Mouse (Mus musculus) left cerebral cortex, postnatal 14 days (tissue): ENCODE results near the gene Rcan3. TPM values are rescaled to one million over a fixed set of nuclear protein-coding genes. Genes with fewer than 3 reads are reported as not detected.

Experiments
- DNase-seq, 2 experiments: peaks; one replicate each; pipeline ENCODE4 v3.0.0; 2021 to 2022; ENCODE audit warnings: low spot score in 2 of 2, mixed read lengths in 1 of 2
- intact Hi-C: fragments of 180-260 bp; cut with DNase I; formaldehyde crosslinking; loops from one replicate; pipeline ENCODE4 v1.15.1; 2025
- long read RNA-seq, 2 experiments: library from polyadenylated mRNA; stranded (forward); transcript quantifications; one replicate each; pipeline ENCODE4 v2.0.0; 2021
- total RNA-seq, 2 experiments: library from RNA; stranded (reverse); gene quantifications; 2 replicates each; pipeline ENCODE4 v1.2.3; 2021

Rcan3 gene
- 10 to 100 TPM; 34.7 to 36.8 TPM for total RNA-seq
- long read RNA-seq, experiment 1, full-length matches to known transcripts: 9 of 23 reads
- long read RNA-seq, experiment 1, partial matches to known transcripts: 1 of 23 reads
- long read RNA-seq, experiment 1, other reads (novel, unspliced or antisense): 13 of 23 reads
- long read RNA-seq, experiment 2, full-length matches to known transcripts: 7 of 27 reads
- long read RNA-seq, experiment 2, partial matches to known transcripts: 8 of 27 reads
- long read RNA-seq, experiment 2, other reads (novel, unspliced or antisense): 12 of 27 reads

DNA sequence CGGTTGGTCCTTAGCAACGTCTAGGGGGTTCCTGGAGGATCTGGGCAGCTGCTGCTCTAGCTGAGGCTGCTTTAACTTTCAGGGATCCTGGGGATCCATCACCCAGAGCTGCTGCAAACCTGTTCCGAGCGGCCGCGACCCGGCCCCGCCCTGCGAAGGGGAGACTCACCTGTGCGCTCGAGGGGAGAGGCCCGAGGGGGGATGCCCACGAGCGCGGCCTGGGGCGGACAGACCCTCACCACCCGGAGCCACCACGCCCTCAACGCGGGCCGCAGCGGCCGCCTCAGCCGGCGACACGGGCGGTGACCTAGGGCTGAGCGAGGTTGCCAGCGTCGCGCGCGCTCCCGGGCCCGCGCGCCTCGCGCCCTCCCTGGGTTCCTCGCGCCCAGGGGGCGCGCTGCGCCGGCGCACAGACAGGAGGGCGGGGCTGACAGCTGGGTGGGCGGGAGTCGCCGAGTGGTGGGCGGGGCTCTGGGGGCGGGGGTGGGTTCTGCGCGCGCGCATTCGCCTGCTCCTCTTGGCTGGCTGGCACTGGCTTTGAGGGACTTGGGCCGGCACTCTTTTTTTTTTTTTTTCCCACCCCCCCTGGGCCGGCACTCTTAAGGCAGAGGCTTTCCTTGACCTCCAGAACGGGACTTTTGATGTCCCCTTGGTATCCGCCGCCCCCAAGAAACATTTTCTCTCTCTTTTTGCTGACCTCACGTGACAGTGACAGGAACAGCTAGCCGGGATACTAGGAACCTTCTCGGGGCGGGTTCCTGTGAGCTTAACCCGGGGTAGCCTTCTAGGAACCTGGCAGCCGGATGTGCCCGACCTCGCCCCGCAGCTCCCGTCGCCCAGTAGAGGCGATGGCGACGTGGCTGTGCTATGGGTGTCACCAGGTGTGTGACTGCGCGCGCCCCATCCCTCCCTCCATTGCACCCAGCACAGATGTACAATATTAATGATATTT lies at the start of gene Rcan3:
Gene Rcan3, minus strand, starts transcription at position 411 of the 952 bp plus-strand sequence.
- DNase-seq: peak; percentile 44 to 61
- intact Hi-C loops: no loop called here

DNA sequence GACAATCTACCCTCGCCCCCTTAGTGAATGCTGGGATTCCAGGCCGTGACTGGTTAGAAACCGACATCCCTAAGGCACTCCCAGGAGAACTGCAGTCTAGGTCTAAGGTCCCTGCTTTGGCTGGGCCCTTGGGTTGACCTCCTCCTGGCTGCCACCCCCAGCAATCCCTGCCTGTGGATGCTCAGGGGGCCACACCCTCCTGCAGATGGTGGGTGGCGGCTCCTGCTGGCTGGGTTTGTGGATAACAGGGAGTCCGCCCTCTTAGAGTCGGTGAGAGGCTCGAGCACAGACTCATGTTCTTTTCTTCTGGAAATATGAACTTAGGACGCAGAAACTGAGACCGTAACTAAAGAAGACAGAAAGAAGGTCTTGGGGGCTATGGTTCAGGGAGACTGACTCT lies 46.7 kb upstream of the Rcan3 start:
- DNase-seq: no peak
- intact Hi-C loops: no loop called here

DNA sequence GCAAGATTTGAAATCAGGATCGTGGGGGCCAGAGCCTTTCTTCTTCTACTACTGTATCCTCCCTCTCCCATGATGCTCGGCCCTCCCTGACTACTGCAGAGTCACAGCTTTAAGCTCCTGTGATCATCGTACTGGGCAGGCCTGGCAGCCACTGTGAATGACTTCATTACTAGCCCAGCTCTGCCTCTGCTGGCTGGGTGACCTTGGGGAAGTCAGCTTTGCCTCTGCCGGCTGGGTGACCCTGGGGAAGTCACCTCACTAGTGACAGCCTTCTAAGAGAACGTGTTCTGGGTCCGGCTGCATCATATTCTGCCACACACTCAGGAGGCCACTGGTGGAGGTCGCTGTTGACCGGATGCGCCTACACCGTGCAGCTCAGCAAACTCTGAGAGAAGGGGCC lies 44.2 kb upstream of the Rcan3 start:
- intact Hi-C loops: no loop called here
- DNase-seq: no peak

DNA sequence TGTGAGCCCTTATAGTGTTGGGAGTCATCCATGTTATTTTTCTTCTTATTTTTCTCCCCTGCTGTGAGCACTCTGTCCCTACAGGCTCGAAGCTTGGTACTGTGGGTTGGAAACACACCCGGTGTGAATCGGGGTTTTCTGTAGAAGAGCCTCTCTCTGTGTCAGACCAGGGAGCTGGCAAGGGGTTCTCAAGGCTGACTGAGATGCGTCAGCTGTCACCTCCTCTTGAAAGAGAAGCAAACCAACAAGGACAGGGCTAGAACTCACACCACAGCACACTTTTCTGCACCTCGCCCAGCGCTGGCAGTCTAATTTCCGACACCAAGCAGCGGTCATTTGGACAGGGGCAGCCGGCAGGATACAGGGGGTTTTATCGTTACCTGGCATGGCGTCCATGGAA lies 29.8 kb upstream of the Rcan3 start:
- DNase-seq: no peak
- intact Hi-C loops: no loop called here

DNA sequence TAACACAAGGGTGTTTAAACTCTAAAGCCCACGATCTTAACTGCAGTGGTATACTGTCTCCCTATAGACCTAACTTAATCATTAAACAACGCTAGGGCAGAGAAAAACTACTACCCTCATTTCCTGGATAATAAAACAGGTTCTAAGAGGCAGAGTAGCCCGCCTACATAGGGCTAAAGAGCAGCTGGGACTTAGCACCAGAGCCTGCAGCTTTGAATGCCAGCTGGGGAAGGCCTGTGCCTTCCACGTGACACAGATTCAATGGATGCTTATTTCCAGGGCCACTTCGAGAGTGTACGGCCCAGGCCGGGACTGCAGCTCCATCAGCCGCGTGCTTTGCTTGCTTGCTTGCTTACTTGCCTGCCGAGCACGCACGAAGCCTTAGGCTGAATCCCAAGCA lies 19.9 kb upstream of the Rcan3 start:
- intact Hi-C loops: no loop called here
- no peak for DNase-seq

DNA sequence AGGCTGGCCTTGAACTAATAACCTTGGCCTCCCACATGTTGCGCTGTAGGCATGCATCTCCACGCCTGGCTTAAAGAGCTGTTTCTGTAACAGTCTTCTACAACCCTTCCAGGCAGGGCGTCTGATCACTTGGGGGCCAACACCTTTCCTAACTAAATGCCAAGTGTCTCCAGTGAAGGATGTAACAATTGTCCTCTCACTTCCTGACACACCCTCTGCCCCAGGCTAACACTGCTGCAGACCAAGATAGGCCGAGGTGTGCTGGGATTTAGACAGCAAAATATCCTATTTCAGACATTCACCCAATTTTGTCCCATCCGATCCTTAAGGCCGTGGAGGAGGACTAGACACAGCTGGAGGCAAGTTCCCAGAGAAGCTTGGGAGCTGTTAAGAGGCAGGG lies 19.5 kb upstream of the Rcan3 start:
- DNase-seq: no peak
- intact Hi-C loops: no loop called here

DNA sequence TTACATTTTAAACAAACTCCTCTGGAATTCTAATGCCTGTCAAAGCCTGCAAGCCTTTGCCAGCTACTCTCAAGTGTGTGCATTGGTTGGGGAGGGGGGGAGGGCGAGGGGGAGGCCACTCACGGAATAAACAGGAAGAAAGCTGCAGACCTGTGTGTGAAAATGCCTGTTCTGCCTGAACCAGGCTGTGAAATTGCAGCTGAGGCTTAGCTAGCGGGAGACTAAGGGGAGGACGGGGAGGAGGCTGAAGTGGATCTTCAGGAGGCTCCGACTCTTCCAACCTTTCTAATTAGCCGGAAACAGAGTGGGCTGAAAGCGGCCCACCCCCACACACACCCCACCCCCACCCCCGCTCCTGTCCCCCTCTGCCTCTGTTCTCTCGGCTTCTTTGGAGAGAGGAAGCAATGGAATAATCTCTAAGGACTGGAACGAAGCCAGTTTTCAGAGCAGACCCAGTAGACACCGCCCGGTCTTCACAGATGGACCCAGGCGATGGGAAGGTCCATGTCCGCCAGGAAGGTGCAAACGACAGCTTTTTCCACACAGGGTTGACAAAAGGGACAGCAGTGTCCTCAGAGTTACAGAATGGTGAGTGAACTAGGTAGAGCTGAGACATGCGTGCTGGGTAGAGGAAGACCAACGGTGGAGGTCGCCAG lies 17.8 kb upstream of the Rcan3 start:
- no peak for DNase-seq
- intact Hi-C loops: no loop called here

DNA sequence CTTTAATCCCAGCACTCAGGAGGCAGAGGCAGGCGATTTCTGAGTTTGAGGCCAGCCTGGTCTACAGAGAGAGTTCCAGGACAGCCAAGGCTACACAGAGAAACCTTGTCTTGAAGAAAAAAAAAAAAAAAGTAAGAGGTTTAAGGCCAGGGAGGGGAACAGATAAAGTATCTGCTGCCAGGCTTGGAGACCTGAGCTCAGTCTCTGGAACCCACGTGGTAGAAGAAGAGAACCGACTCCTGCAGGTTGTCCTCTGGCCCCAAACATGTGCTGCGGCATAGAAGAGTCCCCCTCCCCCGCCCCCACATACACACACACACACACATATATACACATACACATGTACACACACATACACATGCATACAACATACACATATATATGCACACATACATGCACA lies 8.8 kb upstream of the Rcan3 start:
- intact Hi-C loops: no loop called here
- DNase-seq: no peak

DNA sequence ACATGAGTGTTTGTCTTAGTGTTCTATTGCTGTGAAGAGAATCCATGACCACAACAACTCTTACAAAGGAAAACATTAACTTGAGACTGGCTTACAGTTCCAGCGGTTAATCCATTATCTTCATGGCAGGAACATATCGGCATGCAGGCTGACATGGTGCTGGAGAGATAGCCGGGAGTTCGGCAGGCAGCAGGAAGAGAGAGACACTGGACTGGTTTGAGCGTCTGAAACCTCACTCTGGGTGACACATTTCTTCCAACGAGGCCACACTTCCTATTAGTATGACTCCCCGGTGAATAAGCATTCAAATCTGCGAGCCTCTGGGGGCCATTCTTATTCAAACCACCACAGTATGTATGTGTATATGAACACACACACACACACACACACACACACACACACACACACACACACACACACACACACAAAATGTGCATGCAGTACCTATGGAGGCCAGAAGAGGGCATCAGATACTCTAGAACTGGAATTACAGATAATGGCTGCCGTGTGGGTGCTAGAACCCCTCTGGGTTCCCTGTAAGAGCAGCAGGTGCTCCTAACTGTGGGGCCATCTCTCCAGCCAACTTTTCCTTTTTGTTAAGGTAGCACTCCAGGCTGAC lies 6.4 kb upstream of the Rcan3 start:
- intact Hi-C loops: no loop called here
- peak in 1 of 2 experiments; percentile 55 for DNase-seq

DNA sequence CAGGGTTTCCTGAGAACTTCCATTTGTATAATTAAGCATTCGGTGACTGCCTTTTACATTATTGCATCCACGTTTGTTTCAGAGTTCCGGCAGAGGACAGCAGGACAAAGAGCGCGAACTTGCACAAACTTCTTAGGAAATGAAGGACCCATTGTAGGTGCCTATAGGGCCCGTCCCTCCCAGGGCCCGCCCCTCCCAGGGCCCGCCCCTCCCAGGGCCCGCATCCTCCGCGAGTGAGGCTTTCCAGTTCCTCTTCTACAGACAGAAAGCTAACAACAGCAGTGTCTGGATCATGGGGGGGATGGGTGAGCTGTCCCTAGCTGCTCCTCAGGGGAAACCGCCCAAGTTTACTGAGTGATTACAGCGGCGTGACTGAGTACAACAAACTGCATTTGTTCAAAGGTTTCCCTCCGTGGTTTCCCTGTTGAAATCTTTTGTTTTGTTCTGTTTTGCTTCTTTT lies 5.6 kb upstream of the Rcan3 start:
- DNase-seq: peak in 1 of 2 experiments; percentile 28
- intact Hi-C loops: no loop called here

DNA sequence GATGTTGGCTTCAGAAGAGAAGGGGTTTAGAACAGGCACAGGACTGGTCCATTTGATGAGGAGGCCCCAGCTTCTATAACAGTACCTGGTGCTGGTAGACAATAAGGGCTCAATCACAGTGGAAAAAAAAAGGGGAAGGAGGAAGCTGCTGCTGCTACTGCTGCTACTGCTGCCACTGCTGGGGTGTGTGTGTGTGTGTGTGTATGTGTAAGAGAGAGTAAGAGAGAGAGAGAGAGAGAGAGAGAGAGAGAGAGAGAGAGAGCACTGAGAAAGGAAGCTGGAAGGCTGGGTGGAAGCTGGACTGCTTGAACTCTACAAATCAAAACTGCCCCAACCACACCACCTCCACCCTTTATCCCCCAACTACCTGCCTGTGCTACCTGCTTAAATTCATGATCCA lies 4.3 kb upstream of the Rcan3 start:
- intact Hi-C loops: no loop called here
- no peak for DNase-seq

DNA sequence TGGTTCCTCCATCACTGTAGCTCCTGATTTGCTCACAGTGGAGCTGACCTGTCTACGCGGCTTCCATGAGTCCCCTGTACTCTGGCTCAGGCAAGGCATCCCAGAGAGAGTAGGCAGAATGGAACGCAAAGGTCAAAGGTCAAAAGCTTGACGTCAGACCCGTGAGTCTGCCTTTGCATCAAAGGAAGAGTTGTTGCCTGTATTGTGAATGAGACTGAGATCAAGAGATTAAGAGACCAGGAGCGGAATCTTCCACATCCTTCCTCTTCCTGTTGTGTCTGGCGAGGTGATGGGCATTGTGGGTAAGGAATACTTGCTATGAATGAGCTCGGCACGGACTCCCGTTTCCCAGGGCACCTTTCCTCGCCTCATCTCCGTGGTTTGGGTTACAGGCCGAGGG lies 2.6 kb upstream of the Rcan3 start:
- intact Hi-C loops: no loop called here
- no peak for DNase-seq

DNA sequence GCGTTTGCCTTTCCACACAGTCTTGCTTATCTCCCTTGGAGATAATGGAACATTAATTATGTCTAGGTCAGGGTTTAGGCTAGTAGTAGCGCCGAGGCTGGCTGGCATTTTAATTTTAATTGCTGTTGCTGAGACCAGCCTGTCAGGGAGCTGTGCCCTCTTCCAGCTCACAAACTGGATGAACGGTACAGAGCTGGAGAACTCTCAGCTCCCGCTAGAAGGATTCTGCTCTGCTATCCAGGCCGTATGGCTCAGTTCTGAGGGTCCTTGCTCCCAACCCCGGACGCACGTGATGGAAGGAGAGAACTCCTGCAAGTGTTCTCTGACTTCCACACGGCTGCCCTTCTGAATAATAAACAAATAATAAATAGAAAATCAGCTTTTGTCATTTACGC lies 739 bp upstream of the Rcan3 start:
- intact Hi-C loops: no loop called here
- DNase-seq: no peak

DNA sequence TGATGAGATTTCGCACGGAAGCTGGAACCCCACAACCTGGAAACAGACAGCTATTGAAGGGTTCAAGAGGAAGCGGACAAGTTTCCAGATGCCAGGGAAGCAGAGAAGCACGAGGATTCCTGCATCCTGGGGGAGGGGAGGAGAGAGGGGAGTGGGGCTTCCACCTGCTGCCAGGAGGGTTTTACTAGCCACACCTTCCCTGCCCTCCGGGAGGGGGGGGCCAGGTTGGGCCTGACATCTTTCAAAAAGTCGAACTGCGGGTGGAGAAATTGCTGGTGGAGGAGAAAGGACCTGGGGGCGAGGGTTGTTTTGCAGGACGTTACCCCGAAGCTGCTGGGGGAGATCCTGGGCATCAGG lies 589 bp downstream of the Rcan3 start:
- DNase-seq: no peak
- intact Hi-C loops: no loop called here

DNA sequence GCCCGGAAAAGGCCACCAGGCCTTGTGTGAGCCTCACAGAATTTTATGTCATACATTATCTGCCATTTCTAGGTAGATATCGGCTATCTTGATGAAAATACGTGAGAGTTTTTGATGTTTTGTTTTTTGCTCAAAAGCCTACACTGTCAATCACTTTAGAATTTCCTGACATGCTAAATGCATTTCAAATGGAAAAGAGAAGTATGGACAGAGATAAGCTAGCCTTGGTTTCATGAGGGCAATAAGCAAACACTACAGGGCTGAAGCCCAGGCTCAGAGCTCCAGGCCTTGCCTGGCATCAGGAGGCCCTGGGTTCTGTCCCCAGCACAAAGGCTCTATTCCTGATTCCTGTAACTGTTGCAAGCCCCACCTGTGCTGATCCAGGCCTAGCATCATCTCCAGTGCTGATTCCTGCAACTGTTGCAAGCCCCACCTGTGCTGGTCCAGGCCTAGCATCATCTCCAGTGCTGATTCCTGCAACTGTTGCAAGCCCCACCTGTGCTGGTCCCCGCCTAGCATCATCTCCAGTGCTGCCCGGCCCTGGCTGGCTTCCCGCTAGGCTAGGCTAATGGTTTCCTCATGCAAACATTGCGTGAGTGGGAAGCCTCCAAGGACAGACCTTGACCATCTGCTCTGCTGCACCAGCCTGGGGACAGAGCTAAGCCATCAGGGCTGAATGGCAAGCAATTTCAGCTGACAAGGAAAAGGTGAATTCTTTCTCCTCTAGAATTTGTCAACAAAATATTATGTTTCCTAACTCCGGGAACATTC lies 3.5 kb downstream of the Rcan3 start:
- intact Hi-C loops: no loop called here
- no peak for DNase-seq

DNA sequence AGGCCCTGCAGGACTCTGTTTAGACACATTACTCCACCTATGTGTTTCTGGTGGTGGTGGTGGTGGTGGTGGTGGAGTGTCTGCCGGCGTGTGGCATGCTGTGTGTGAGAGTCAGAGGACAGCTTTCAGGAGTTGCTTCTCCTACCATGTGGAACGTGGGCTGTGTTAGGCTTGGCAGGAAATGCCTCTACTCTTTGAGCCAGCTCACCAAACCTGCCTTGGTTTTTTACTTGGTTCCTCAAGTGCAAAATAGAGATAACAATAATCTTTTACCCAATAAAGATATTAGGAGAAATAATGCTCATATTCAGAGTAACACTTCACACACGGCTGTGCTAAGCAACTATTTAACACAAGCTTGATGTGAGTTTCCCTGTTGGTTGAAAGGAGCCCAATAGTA lies 4.3 kb downstream of the Rcan3 start:
- intact Hi-C loops: no loop called here
- DNase-seq: no peak

DNA sequence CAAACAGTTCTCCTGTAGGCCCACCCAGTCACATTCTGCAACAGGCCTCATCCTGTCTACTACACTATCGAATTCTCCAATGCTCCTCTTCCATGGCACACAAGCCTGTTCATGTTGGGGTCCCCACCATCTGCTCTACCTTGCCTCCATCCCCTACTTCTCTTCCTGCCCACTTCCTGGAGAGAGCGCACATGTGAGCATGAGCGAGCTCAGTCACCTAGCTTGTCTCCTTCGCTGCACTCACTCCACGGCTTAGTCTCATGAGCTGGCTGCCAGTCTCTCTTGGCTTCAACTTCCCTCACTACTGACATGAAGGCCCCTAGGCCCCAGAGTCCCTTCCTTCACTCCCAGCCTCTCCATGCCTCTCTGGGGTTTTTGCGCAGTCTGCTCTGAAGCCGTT lies 7.1 kb downstream of the Rcan3 start:
- DNase-seq: no peak
- intact Hi-C loops: no loop called here

DNA sequence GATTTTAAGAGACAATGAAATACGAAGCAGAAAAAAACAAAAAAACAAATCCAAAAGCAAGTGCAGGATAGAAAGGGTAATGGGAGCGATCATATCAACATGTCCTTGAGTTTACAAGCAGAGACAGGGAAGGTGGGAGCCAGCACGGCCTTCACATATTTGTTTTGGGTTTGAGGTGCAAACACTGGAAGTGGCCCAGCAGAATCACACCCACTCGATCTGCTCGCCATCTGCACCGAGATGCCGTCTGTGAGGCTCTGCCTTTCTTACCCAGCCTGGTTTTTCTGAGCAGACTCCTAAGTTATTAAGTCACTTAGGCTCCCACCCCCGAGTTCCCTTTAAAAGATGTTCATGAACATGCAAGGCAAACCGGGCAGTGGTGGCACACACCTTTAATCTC lies 8.0 kb downstream of the Rcan3 start:
- intact Hi-C loops: no loop called here
- peak; percentile 77 to 80 for DNase-seq

DNA sequence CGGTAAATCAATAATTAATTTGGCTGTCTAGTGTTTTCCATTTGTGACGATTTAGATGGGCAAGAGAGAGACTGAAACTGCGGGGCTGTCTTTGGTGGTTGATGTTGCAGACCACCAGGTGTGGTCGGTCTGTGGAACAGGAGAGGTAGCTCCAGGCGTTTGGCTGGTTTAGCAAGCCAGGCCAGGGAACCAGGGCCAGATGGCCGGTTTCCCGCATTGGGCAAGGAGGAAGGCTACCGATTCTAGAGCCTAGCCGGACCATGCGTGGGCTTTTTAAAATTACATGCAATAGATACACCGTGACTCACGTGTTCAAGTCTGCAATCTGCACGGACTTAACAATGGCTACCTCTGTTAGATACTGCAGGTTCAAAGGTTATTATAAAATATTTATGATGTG lies 12.7 kb downstream of the Rcan3 start:
- intact Hi-C loops: no loop called here

More for the DNA sequence above, 12.7 kb downstream of the Rcan3 start:
- DNase-seq: no peak
